Mouse (Mus musculus) gastrocnemius, postnatal 4 days (tissue): Measurements from ENCODE around the gene Arhgef3. TPM values are rescaled to one million over a fixed set of nuclear protein-coding genes. Genes with fewer than 3 reads are reported as not detected.

ENCODE experiments used
- microRNA-seq: library from miRNA; unstranded; fragments of <30 nt; microRNA quantifications from one replicate; pipeline ENCODE4 v1.2.0, GENCODE M21; 2021
- total RNA-seq, 2 experiments: library from RNA; stranded (reverse); gene quantifications; 2 replicates each; pipeline ENCODE4 v1.2.3; 2021

Arhgef3 gene
- total RNA-seq, 2 experiments from 2014 or later = 24.8 to 25.1 TPM

Small RNA genes within 50 kb of the gene (microRNA-seq; reads per million reads assigned to microRNA genes)
- not detected for gene Gm23633

Other genes starting within 250 kb of the Arhgef3 start
- 10 to 100 TPM in 1 of 2 experiments, 1 to 10 TPM in 1; 10.0 to 17.6 TPM for gene Asb14, start 220.3 kb upstream of the Arhgef3 start, total RNA-seq
- 10 to 100 TPM; 30.7 to 31.7 TPM for gene Appl1, start 143.7 kb upstream of the Arhgef3 start, total RNA-seq
- under 1 TPM in 1 of 2 experiments, not detected in 1; 0.47 TPM for gene Hesx1, start 120.5 kb upstream of the Arhgef3 start, total RNA-seq
- gene Il17rd, start 76.0 kb upstream of the Arhgef3 start, total RNA-seq = 10 to 100 TPM; 11.9 to 12.6 TPM